In genomic region chrX:169980809-169981289, GRCm38 (mm10) we compare ENCODE assay signal across 9 mouse cellular contexts. TPM values are rescaled to one million over a fixed set of nuclear protein-coding genes. Genes with fewer than 3 reads are reported as not detected.
A peak's percentile ranks its signal among the peaks of the same experiment; 100 is the strongest.
DNase-seq lines count a peak whose midpoint lies in the region; ATAC-seq and TF ChIP-seq lines count a peak whose summit lies in the region.
"Had no signal": no experiment of that assay in that cellular context is flagged by ENCODE, and none has a peak within 500 bp of the region (broad histone marks: within the 10 kb centered on the region; RNA-seq: fewer than 3 reads in every experiment).

No protein-coding gene starts in this region.

- H3K27ac ChIP-seq in embryonic facial prominence, embryonic 15.5 days (replicated peaks), result peak overlapping the region; percentile 24; the same call in 1 of the 2 replicates
- no peak overlapping the region for H3K27ac ChIP-seq in embryonic facial prominence, embryonic 10.5 days (replicated peaks)
- H3K27ac ChIP-seq in liver, adult 2 months (replicated peaks; ENCODE audit: insufficient read depth, low read depth, low read length), result peak overlapping the region; percentile 56
- no peak overlapping the region for H3K27ac ChIP-seq in liver, embryonic 12.5 days
- no peak overlapping the region for H3K27ac ChIP-seq in forebrain, embryonic 16.5 days (ENCODE audit: low read length)

- peaks cover 23% of the 10 kb centered on the region; the same call in 1 of the 2 replicates for H3K9me3 ChIP-seq in embryonic facial prominence, embryonic 15.5 days (replicated peaks)
- peaks cover 92% of the 10 kb centered on the region for H3K9me3 ChIP-seq in embryonic facial prominence, embryonic 10.5 days
- peaks cover 73% of the 10 kb centered on the region for H3K9me3 ChIP-seq in liver, embryonic 12.5 days (replicated peaks)
- H3K9me3 ChIP-seq in forebrain, embryonic 16.5 days (ENCODE audit: control insufficient read depth, low read length), result peaks cover 17% of the 10 kb centered on the region

- 0 out of 2 replicates have a peak, but pooled peaks cover 3% of the 10 kb centered on the region for H3K4me1 ChIP-seq in embryonic facial prominence, embryonic 15.5 days
- no peaks in the 10 kb centered on the region for H3K4me1 ChIP-seq in embryonic facial prominence, embryonic 10.5 days
- peaks cover 12% of the 10 kb centered on the region for H3K4me1 ChIP-seq in liver, adult 2 months (ENCODE audit: control insufficient read depth, insufficient read depth, low read length)
- H3K4me1 ChIP-seq in liver, embryonic 12.5 days, result no peaks in the 10 kb centered on the region
- peaks cover 7% of the 10 kb centered on the region for H3K4me1 ChIP-seq in forebrain, embryonic 16.5 days (replicated peaks; ENCODE audit: control insufficient read depth, insufficient read depth, low read length)

- H3K27me3 ChIP-seq in embryonic facial prominence, embryonic 15.5 days, result no peaks in the 10 kb centered on the region
- H3K27me3 ChIP-seq in embryonic facial prominence, embryonic 10.5 days (replicated peaks; ENCODE audit: low read depth, poor library complexity, severe bottlenecking), result no peaks in the 10 kb centered on the region
- no peaks in the 10 kb centered on the region for H3K27me3 ChIP-seq in liver, adult 2 months (ENCODE audit: control insufficient read depth, insufficient read depth, low read length)
- H3K27me3 ChIP-seq in liver, embryonic 12.5 days (replicated peaks), result no peaks in the 10 kb centered on the region
- H3K27me3 ChIP-seq in splenic B cell, adult 2 months (ENCODE audit: control insufficient read depth, insufficient read depth, low read length, poor library complexity, severe bottlenecking), result no peaks in the 10 kb centered on the region
- H3K27me3 ChIP-seq in forebrain, embryonic 16.5 days (replicated peaks; ENCODE audit: control insufficient read depth, insufficient read depth, low read length), result no peaks in the 10 kb centered on the region
- H3K27me3 ChIP-seq: CH12.LX had no signal

- TF ChIP-seq POLR2A in liver, adult 2 months (IDR thresholded peaks at IDR 0.05; ENCODE audit: extremely low read depth, insufficient read depth, low read length), result no peak

- 79% methylated on average over 12 of the region's 12 CpGs for WGBS in embryonic facial prominence, embryonic 15.5 days
- 86% methylated on average over 12 of the region's 12 CpGs for WGBS in embryonic facial prominence, embryonic 10.5 days
- WGBS in liver, adult 2 months, result 48% methylated on average over 12 of the region's 12 CpGs
- 74% methylated on average over 12 of the region's 12 CpGs for WGBS in liver, embryonic 12.5 days (ENCODE audit: insufficient replicate concordance)
- 89% methylated on average over 12 of the region's 12 CpGs for WGBS in forebrain, embryonic 16.5 days

- DNase-seq in embryonic facial prominence, embryonic 10.5 days (ENCODE audit: low spot score), result no peak
- DNase-seq in liver, adult 2 months (ENCODE audit: extremely low read depth, low read depth, low spot score), result peak; percentile 100
- DNase-seq in adrenal gland, postnatal 10 days, result peak; percentile 63
- peak; percentile 41 for DNase-seq in heart, postnatal 25 days (ENCODE audit: low spot score)
- DNase-seq in splenic B cell, adult 2 months (ENCODE audit: low read depth, low spot score), result peak; percentile 32

- H3K9ac ChIP-seq in embryonic facial prominence, embryonic 15.5 days, result no peak overlapping the region
- H3K9ac ChIP-seq in liver, adult 2 months (ENCODE audit: low read depth, low read length), result no peak overlapping the region
- no peak overlapping the region for H3K9ac ChIP-seq in liver, embryonic 12.5 days
- no peak overlapping the region for H3K9ac ChIP-seq in forebrain, embryonic 16.5 days (replicated peaks; ENCODE audit: low read depth, low read length)

- H3K4me2 ChIP-seq in embryonic facial prominence, embryonic 15.5 days (replicated peaks), result no peak overlapping the region
- H3K4me2 ChIP-seq in liver, embryonic 12.5 days, result no peak overlapping the region
- H3K4me2 ChIP-seq in forebrain, embryonic 16.5 days (ENCODE audit: low read length), result no peak overlapping the region

- no peak for TF ChIP-seq CTCF in liver, adult 2 months (IDR thresholded peaks at IDR 0.05; ENCODE audit: low read depth, low read length)

- peaks cover 47% of the 10 kb centered on the region for H3K36me3 ChIP-seq in embryonic facial prominence, embryonic 15.5 days
- peaks cover 93% of the 10 kb centered on the region for H3K36me3 ChIP-seq in embryonic facial prominence, embryonic 10.5 days (replicated peaks)
- H3K36me3 ChIP-seq in liver, adult 2 months (ENCODE audit: control insufficient read depth, insufficient read depth, low read length), result peaks cover 16% of the 10 kb centered on the region
- H3K36me3 ChIP-seq in liver, embryonic 12.5 days, result peaks cover 86% of the 10 kb centered on the region
- H3K36me3 ChIP-seq in splenic B cell, adult 2 months (ENCODE audit: control insufficient read depth, insufficient read depth, low read length, poor library complexity, severe bottlenecking), result 0 out of 2 replicates have a peak, but pooled peaks cover 3% of the 10 kb centered on the region
- H3K36me3 ChIP-seq in forebrain, embryonic 16.5 days (ENCODE audit: control insufficient read depth, insufficient read depth), result peaks cover 29% of the 10 kb centered on the region

- intact Hi-C loops in heart, postnatal 25 days (cut with DNase I), result loop anchor here (5.0 kb wide), 1 partner anchor 99 kb away; no protein-coding TSS in a partner anchor

- no peak overlapping the region for H3K4me3 ChIP-seq in embryonic facial prominence, embryonic 15.5 days (replicated peaks)
- H3K4me3 ChIP-seq in embryonic facial prominence, embryonic 10.5 days, result no peak overlapping the region
- H3K4me3 ChIP-seq in liver, adult 2 months (ENCODE audit: insufficient read depth, low read depth, low read length), result peak overlapping the region; percentile 19
- H3K4me3 ChIP-seq in liver, embryonic 12.5 days, result no peak overlapping the region
- no peak overlapping the region for H3K4me3 ChIP-seq in forebrain, embryonic 16.5 days (replicated peaks; ENCODE audit: low read length)

- ATAC-seq in embryonic facial prominence, embryonic 15.5 days (ENCODE audit: insufficient number of reproducible peaks, low FRiP score, low TSS enrichment, low read depth), result no peak
- ATAC-seq in liver, embryonic 12.5 days, result no peak
- ATAC-seq in forebrain, embryonic 16.5 days, result no peak

- H3K79me2 ChIP-seq in liver, adult 2 months (ENCODE audit: control insufficient read depth, insufficient read depth, low read length), result no peaks in the 10 kb centered on the region

RNA-seq across cellular contexts. Expression of gene Gm21887, which starts 28.6 kb away (rescaled TPM):
- 190 and 192 TPM in 2 replicates for polyA plus RNA-seq in embryonic facial prominence, embryonic 15.5 days (2015; fragmentation: Nextera tagmentation; extraction: Ambion mirVana)
- polyA plus RNA-seq in embryonic facial prominence, embryonic 10.5 days (2016; fragmentation: Nextera tagmentation; extraction: Ambion mirVana), result 259 and 324 TPM in 2 replicates
- 8.0 and 11.5 TPM in 2 replicates for total RNA-seq in liver, adult 2 months (2014; rRNA removed)
- 102 and 123 TPM in 2 replicates for polyA plus RNA-seq in liver, adult 2 months (2012; rRNA removed)
- polyA plus RNA-seq in liver, embryonic 12.5 days (2016; fragmentation: Nextera tagmentation; extraction: Ambion mirVana), result 196 and 237 TPM in 2 replicates
- total RNA-seq in adrenal gland, postnatal 10 days (2021), result 100 to 1,000 TPM; 102 to 237 TPM
- total RNA-seq in heart, postnatal 25 days (2021), result 10 to 100 TPM; 31.7 to 43.0 TPM
- 174 and 293 TPM in 2 replicates for polyA plus RNA-seq in forebrain, embryonic 16.5 days (2015; fragmentation: Nextera tagmentation; extraction: Ambion mirVana)

Comparison
In these comparisons a context has a peak if more than half of its experiments do, and no peak if none do; other contexts are left out.
1. H3K27ac ChIP-seq: peak in embryonic facial prominence, embryonic 15.5 days (single experiment) and liver, adult 2 months (single experiment); none in embryonic facial prominence, embryonic 10.5 days (single experiment), liver, embryonic 12.5 days (single experiment) and forebrain, embryonic 16.5 days (single experiment).